Mouse (Mus musculus): ENCODE measurements around the gene Cacna2d2. TPM values are rescaled to one million over a fixed set of nuclear protein-coding genes. Genes with fewer than 3 reads are reported as not detected.
A peak's percentile ranks its signal among the peaks of the same experiment; 100 is the strongest.

The Cacna2d2 gene
- polyA plus RNA-seq, 1 experiment from 2014 or later: 0.76 TPM

DNA sequence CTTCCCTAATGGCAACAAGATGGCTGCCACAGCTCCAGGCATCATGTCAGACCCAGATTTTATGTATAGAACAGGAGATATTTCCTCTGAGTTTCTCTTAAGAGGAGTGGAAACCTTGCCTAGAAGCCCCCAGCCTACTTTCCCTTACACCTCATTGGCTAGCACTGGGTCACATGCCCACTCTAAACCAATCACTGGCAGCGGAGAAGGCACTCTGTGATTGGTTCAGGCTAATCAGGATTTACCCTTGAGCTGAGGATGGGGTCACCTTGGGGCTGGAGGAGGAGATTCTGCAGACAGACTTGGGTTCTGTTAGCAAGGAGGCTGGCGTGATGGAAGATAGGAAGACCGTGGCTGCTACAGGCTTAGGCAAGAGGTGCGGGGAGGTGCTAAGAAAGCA is 10.0 kb downstream of the Cacna2d2 start:
- no peak for ATAC-seq (ENCODE audit: insufficient number of reproducible peaks, insufficient read depth, low FRiP score, low TSS enrichment, low read depth)
- Histone ChIP-seq H3K27me3 (peaks cover 10% of the 10 kb centered on the region), H3K4me1 (no peaks in the 10 kb centered on the region), H3K36me3 (no peaks in the 10 kb centered on the region), H3K4me2 (no peak overlapping the region), H3K9me3 (no peaks in the 10 kb centered on the region), H3K4me3 (no peak overlapping the region), H3K9ac (no peak overlapping the region), H3K27ac (no peak overlapping the region)
- WGBS: 75% methylated on average over 4 of the region's 4 CpGs

DNA sequence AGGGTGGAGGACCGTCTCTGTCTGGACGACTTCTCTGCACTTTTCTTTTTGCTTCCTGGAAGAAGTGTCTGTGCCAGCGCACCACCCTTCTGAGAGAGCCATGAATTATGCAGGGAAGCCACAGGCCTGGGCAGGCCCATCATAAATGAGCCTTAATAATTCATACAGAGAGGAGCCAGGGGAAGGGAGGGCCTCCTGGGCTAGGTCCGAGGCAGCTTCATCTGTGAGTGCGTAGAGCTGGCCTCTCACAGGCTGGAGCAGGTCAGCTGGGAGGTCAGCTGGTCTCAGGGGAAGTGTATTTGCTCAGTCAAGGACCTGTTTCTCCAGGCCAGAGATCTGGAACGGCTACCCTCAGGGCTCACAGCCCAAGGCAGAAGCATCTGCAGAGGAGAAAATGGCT is 17.7 kb downstream of the Cacna2d2 start:
- no peaks in the 10 kb centered on the region for H3K9me3 ChIP-seq
- no peak overlapping the region for H3K27ac ChIP-seq
- H3K9ac ChIP-seq: no peak overlapping the region
- H3K36me3 ChIP-seq: no peaks in the 10 kb centered on the region
- H3K4me3 ChIP-seq: no peak overlapping the region
- no peak for ATAC-seq (ENCODE audit: insufficient number of reproducible peaks, insufficient read depth, low FRiP score, low TSS enrichment, low read depth)
- WGBS: 47% methylated on average over 6 of the region's 6 CpGs
- H3K27me3 ChIP-seq: peaks cover 9% of the 10 kb centered on the region
- H3K4me2 ChIP-seq: no peak overlapping the region
- peaks cover 3% of the 10 kb centered on the region; the same call in 1 of the 2 replicates for H3K4me1 ChIP-seq

DNA sequence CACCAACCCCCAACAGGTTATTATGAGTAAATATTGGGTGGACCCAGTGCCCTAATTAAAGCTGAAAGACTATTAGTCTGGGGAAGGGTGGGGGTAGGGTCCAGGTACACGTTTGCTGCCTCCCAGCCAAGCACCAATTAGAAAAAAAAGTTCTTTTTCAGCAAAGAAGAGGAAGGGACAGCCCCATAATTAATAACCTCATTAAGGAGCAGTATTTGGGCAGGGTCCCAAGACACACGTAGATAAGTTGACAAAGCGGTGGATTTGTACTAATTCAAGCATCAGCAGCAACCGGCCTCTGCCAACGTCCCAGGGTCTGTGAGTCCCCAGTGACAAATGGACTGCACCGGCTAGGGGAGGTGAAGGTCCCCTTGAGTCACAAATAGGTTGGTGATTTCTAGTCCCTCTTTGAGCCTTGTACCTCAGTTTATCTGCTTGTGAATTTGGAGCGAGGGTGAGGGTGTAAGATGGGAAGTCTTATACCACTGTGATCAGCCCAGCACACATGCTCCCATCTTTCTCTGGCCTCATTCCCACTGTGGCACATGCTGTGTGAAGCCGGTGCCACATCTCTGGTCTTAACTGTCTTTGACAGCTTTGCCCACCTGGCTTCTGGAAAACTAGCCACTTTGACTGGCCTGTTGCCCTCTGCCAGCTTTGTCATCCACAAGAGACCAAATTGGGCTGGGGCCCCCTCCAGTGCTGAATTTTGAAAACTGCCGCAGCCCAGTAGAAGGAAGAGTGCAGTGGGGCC is 20.3 kb downstream of the Cacna2d2 start:
- Histone ChIP-seq H3K9ac (no peak overlapping the region), H3K4me2 (no peak overlapping the region), H3K27ac (no peak overlapping the region), H3K36me3 (no peaks in the 10 kb centered on the region), H3K27me3 (peaks cover 4% of the 10 kb centered on the region), H3K4me1 (peaks cover 3% of the 10 kb centered on the region; the same call in 1 of the 2 replicates), H3K4me3 (no peak overlapping the region), H3K9me3 (no peaks in the 10 kb centered on the region)
- no peak for ATAC-seq (ENCODE audit: insufficient number of reproducible peaks, insufficient read depth, low FRiP score, low TSS enrichment, low read depth)
- WGBS: 81% methylated on average over 9 of the region's 9 CpGs

DNA sequence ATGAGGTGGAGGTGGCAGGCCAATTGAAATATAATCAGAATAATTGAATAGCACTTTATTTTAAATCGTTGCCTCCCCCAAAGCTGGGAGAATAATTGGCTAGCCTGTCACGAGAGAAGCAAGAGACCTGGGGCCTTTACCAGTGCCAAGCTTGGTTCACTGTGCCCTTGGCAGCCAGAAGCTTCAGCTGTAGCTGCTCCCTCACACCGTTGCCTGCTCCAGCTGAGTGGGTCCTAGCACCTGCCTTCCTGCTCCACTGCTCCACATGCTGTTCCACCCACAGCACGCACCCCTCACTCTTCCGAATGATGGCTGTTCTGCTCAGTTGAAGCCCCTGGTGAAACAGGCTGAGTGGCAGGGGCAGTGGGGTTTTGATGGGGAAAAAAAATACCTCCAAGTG is 21.5 kb downstream of the Cacna2d2 start:
- ATAC-seq (ENCODE audit: insufficient number of reproducible peaks, insufficient read depth, low FRiP score, low TSS enrichment, low read depth): no peak
- Histone ChIP-seq H3K36me3 (no peaks in the 10 kb centered on the region), H3K27ac (no peak overlapping the region), H3K4me2 (no peak overlapping the region), H3K4me1 (peaks cover 6% of the 10 kb centered on the region; the same call in 1 of the 2 replicates), H3K9ac (no peak overlapping the region), H3K4me3 (no peak overlapping the region), H3K9me3 (no peaks in the 10 kb centered on the region), H3K27me3 (no peaks in the 10 kb centered on the region)
- WGBS: 83% methylated on average over 5 of the region's 5 CpGs

DNA sequence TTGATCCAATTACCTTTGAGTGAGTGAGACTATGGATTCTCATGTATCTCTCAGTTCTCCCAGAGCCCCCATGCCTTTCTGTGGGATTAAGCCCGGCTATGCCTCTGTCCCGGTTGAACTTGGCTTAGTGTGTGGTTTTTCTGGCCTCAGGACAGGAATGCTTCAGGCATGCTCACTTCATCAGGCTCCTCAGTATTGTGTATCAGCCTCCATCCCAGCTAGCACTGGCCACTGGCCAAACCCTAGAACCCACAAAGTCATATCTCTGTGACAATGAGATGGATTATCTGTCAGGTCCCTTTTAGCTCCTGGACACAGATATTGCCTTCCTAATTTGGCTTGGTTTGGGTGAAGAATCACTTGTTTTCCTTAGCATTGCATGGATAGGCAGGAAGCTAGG is 23.5 kb downstream of the Cacna2d2 start:
- ATAC-seq (ENCODE audit: insufficient number of reproducible peaks, insufficient read depth, low FRiP score, low TSS enrichment, low read depth): no peak
- Histone ChIP-seq H3K27ac (no peak overlapping the region), H3K4me1 (0 out of 2 replicates have a peak, but pooled peaks cover 3% of the 10 kb centered on the region), H3K27me3 (peaks cover 5% of the 10 kb centered on the region; the same call in 1 of the 2 replicates), H3K36me3 (no peaks in the 10 kb centered on the region), H3K9me3 (no peaks in the 10 kb centered on the region), H3K9ac (no peak overlapping the region), H3K4me2 (no peak overlapping the region), H3K4me3 (no peak overlapping the region)
- 43% methylated on average over 2 of the region's 2 CpGs for WGBS

DNA sequence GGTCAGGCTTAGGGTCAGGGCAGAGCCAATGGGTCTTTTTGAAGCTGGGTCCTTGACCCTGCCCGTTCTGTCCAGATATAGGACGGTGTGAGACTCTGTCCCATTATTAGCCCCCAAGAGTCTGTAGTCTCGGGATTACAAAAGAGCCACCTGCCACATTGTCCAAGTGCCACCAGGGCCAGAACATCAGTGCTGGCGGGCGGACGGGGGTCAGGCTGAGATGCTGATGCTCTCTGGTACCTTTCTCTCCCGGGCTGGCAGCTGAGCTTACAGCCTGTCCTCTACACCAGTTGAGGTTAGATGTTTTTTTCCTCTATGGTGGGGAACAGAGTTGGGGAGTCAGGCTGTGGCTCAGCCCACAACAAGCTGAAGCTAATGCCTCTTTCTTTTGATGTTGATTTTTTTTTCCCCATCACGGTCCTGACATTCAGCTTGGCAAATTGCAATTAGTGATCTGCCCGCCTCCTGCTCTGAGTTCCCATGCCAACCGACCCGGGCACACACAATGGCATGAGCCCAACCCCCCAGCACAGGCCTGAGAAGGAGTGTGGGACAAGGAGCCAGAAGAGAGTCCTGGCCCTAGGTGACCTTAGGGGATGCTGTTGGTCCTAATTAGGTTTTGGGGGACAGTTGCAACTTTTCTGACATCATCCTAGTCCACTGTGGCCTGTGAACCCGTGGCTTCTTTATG is 25.2 kb downstream of the Cacna2d2 start:
- 66% methylated on average over 12 of the region's 12 CpGs for WGBS
- H3K9me3 ChIP-seq: no peaks in the 10 kb centered on the region

DNA sequence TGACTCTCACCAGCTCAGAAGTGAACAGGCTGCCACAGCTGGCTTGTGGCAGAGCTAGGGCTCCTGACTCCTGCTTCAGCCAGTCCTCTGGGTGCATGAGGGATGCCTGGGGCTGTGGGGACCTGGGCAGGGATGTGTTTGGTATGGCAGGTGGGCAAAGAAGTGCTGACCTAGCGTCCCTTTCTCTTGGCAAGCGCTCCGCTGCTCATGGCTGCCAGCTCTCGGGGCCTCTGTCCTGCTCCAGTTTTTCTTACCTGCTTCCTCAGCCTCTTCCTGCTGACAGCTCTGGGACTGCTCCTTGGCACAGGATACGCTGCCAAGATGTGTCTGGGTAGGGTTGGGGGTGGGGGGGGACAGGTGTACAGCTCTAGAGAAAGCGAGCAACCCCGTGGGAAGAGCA is 28.5 kb downstream of the Cacna2d2 start:
- peaks cover 12% of the 10 kb centered on the region for H3K27me3 ChIP-seq
- ATAC-seq (ENCODE audit: insufficient number of reproducible peaks, insufficient read depth, low FRiP score, low TSS enrichment, low read depth): no peak
- H3K9ac ChIP-seq: no peak overlapping the region
- H3K27ac ChIP-seq: no peak overlapping the region
- H3K4me1 ChIP-seq: peaks cover 26% of the 10 kb centered on the region
- no peaks in the 10 kb centered on the region for H3K36me3 ChIP-seq
- WGBS: 71% methylated on average over 7 of the region's 7 CpGs
- H3K4me3 ChIP-seq: no peak overlapping the region
- H3K9me3 ChIP-seq: no peaks in the 10 kb centered on the region
- H3K4me2 ChIP-seq: no peak overlapping the region

More for the DNA sequence above, 25.2 kb downstream of the Cacna2d2 start:
- Histone ChIP-seq H3K4me1 (peaks cover 10% of the 10 kb centered on the region), H3K4me3 (no peak overlapping the region), H3K9ac (no peak overlapping the region), H3K27me3 (peaks cover 12% of the 10 kb centered on the region), H3K27ac (no peak overlapping the region), H3K4me2 (no peak overlapping the region), H3K36me3 (no peaks in the 10 kb centered on the region)
- ATAC-seq (ENCODE audit: insufficient number of reproducible peaks, insufficient read depth, low FRiP score, low TSS enrichment, low read depth): no peak

DNA sequence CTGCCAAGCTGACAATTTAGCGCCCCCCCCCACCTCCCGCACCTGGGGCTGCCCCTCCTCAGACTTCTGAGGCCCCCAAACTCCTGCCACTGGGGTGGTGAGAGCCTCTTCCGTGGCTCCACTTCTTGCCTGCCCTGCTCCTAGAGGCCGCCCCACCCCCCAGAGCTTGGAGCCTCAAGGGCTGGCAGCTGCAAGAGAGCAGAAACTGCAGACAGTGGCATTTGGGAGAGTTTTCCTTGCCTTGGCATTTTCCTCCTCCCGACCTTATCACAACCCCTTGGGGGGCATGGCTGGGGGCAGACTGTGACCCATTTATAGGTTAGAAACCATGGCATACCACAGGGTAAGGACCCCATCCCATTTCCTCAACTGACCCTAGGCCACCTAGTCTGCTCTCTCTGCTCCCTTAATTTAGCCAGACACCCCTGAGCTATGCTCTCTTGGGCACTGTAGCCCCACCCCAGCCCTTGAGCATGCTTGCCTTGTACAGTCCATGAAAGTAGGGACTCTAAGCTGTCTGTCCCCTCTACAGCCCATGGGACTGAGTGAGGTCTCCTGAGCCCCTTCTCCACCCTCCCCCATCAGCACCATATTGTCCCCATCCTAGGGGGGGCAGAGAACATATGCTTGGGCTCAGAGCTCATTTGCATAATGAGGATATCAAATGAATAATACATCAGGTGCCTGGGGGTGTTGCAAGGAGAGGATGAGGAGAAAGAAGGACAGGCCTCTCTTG is 29.2 kb downstream of the Cacna2d2 start:
- H3K36me3 ChIP-seq: no peaks in the 10 kb centered on the region
- no peak overlapping the region for H3K9ac ChIP-seq
- H3K27me3 ChIP-seq: peaks cover 12% of the 10 kb centered on the region
- 52% methylated on average over 5 of the region's 5 CpGs for WGBS
- peaks cover 27% of the 10 kb centered on the region for H3K4me1 ChIP-seq
- no peak overlapping the region for H3K27ac ChIP-seq
- no peak overlapping the region for H3K4me3 ChIP-seq
- no peaks in the 10 kb centered on the region for H3K9me3 ChIP-seq
- no peak for ATAC-seq (ENCODE audit: insufficient number of reproducible peaks, insufficient read depth, low FRiP score, low TSS enrichment, low read depth)
- H3K4me2 ChIP-seq: no peak overlapping the region

DNA sequence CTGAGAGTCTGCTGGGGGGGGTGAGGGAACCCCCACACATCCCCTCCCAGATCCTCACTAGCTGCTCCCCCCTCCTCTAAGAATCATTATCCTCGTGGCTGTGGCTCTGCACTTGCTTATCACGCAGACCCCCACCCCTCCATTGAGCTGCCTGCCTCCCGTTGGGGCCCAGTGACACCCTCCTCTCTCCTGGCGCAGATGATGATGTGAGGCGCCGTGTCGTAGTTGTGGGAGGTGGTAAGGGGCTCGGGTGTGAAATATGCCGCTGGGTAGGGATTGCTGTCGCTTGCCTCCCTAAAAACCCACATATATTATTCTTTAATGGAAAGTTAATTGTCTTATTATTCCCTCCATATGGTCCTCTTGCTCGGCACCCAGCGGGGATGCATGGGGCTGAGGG is 31.0 kb downstream of the Cacna2d2 start:
- peaks cover 41% of the 10 kb centered on the region for H3K4me1 ChIP-seq
- no peaks in the 10 kb centered on the region for H3K9me3 ChIP-seq
- H3K27me3 ChIP-seq: peaks cover 12% of the 10 kb centered on the region
- H3K27ac ChIP-seq: no peak overlapping the region
- no peak for ATAC-seq (ENCODE audit: insufficient number of reproducible peaks, insufficient read depth, low FRiP score, low TSS enrichment, low read depth)
- H3K4me2 ChIP-seq: no peak overlapping the region
- H3K36me3 ChIP-seq: no peaks in the 10 kb centered on the region
- no peak overlapping the region for H3K4me3 ChIP-seq
- WGBS: 60% methylated on average over 12 of the region's 12 CpGs
- H3K9ac ChIP-seq: no peak overlapping the region

DNA sequence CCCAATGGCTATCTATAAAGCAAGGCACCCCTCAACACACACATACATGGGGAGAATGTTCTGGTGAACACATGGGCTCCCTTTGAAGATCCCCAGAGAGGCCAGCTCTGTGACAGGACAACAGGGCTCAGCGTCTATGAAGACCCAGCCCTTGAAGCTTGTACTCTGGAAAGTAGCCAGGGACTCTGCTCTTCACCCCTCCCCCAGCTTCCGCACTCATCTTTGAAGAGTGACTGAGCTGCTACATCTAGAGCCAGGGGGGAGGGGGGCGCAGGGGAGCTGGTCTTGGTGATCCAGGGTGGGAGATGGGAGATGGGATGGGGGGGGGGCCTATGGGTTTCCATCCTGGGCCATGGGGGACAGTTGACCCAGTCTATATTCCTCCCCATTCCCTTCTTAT is 33.1 kb downstream of the Cacna2d2 start:
- peaks cover 10% of the 10 kb centered on the region for H3K27me3 ChIP-seq

DNA sequence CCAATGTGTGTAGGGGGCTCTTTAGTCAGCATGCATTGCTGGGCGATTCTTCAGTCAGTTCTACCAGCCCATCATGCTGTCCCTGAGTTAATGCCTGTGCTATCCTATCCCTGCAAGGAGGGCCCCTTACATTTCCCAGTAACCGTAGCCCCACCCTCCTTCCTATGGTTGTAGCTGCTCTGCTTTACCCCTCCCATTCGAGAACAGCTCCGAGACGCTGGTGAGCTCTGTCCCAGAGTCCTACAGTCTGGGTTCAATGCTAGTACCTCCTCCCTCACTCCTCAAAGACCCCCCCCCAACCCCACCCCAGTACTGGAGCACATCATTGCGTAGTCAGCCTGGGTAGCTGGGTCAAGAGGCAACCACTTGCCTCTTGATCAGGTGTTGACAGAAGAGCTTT is 35.4 kb downstream of the Cacna2d2 start:
- Histone ChIP-seq H3K36me3 (no peaks in the 10 kb centered on the region), H3K4me3 (no peak overlapping the region), H3K9ac (0 out of 2 replicates have a peak overlapping the region, but pooled peaks have one; percentile 40), H3K4me1 (peaks cover 32% of the 10 kb centered on the region), H3K4me2 (no peak overlapping the region; the same call in 1 of the 2 replicates), H3K27ac (no peak overlapping the region), H3K9me3 (no peaks in the 10 kb centered on the region), H3K27me3 (no peaks in the 10 kb centered on the region)
- WGBS: 27% methylated on average over 6 of the region's 6 CpGs
- ATAC-seq (ENCODE audit: insufficient number of reproducible peaks, insufficient read depth, low FRiP score, low TSS enrichment, low read depth): no peak

More for the DNA sequence above, 33.1 kb downstream of the Cacna2d2 start:
- no peak overlapping the region for H3K4me2 ChIP-seq
- H3K4me1 ChIP-seq: peaks cover 41% of the 10 kb centered on the region
- H3K36me3 ChIP-seq: no peaks in the 10 kb centered on the region
- no peak overlapping the region for H3K4me3 ChIP-seq
- no peak overlapping the region for H3K9ac ChIP-seq
- no peaks in the 10 kb centered on the region for H3K9me3 ChIP-seq
- H3K27ac ChIP-seq: no peak overlapping the region
- 61% methylated on average over 3 of the region's 3 CpGs for WGBS
- ATAC-seq (ENCODE audit: insufficient number of reproducible peaks, insufficient read depth, low FRiP score, low TSS enrichment, low read depth): no peak
